Mouse (Mus musculus) liver, postnatal 0 days (tissue): Measurements from ENCODE around the gene Pde6d.

Source experiments
- CTCF ChIP-seq: sonication (generic); IDR thresholded peaks from 2 replicates; pipeline ENCODE4 v1.5.1; 2016; ENCODE audit warnings: antibody characterized with exemption, low read depth
- EP300 ChIP-seq: IDR thresholded peaks from 2 replicates; pipeline ENCODE4 v1.6.1; 2016; ENCODE audit warnings: antibody characterized with exemption, low read depth, mild to moderate bottlenecking

DNA sequence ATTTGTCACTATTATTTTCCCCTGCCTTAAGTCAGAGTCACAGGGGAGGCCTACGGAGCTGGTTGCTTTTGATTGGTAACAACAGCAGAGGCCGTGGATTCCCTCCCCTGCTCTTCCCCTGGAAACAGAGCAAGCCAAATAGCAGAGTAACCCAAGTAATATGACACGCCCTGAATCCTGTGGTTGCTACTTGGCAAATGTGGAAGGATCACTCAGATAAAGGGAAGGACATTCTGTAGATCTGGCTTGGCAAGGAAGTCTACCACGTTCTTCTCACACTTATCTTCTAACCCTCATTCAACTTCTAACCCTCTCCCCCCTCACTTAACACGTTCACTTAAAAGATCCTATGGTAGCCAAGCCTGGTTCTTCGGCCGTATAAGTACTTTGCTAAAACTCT is 24.6 kb downstream of the Pde6d start:
- no peak for TF ChIP-seq CTCF
- TF ChIP-seq EP300 = peak; percentile 45; the same call in 1 of the 2 replicates
